Mouse (Mus musculus): ENCODE data around the gene Senp6.
"Not testable (repeated sequence)": the region's sequence is repeated elsewhere in the genome, so short reads cannot be mapped to it uniquely, and the experiment has no call there.

The Senp6 gene

DNA sequence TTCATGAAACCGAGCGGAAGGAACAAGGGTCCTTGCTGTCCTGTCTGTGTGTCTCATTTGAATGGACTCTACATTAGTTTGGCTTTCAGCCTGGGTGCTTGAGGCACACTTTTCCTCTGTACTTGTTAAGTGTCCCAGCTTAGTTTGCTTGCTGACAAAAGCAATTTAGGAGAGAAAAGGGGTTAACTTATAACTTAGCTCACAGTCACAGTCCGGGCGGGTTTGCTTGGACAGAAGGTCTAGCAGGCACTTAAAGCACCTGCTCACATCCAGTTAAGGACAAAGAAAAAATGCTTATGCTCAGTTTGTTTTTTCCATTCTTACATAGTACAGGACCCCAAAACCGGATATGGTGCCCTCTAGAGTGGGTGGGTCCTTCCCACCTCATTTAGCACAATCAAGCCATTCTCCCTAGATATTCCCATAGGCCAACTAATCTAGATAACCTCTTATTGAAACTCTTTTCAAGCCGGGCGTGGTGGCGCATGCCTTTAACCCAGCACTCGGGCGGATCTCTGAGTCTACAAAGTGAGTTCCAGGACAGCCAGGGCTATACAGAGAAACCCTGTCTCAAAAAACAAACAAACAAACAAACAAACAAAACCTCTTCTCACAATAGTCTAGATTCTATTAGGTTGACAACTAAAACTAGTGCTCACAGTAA, 17.9 kb downstream of the Senp6 start:
- no peak for DNase-seq

- no peak for DNase-seq
Measured at GRCm38 (mm10) chr9:80085665-80086064, 19.0 kb downstream of the Senp6 start.

GRCm38 (mm10) chr9:80086272-80086966, 19.7 kb downstream of the Senp6 start:
- DNase-seq = not testable (repeated sequence)

DNA sequence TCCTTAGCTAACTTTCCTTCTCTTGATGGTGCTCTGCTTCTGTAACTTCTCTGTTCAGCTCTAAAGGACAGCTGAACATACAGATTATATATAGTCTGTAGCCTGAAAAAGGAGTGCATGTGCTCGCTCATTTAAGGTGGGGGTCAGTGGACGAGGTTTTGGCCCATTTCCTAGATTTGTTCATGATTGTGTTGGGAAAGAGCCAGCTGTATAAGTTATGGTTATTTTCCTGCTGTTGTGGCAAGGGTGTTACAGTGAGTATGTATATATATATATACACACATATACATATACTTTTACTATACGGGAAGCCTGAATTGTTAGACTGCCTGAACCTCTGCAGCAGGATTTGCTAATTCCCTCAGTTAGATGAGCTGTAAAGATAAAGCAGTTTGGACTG, 22.7 kb downstream of the Senp6 start:
- no peak for DNase-seq

GRCm38 (mm10) chr9:80096325-80096724, 29.6 kb downstream of the Senp6 start:
- DNase-seq = no peak

DNA sequence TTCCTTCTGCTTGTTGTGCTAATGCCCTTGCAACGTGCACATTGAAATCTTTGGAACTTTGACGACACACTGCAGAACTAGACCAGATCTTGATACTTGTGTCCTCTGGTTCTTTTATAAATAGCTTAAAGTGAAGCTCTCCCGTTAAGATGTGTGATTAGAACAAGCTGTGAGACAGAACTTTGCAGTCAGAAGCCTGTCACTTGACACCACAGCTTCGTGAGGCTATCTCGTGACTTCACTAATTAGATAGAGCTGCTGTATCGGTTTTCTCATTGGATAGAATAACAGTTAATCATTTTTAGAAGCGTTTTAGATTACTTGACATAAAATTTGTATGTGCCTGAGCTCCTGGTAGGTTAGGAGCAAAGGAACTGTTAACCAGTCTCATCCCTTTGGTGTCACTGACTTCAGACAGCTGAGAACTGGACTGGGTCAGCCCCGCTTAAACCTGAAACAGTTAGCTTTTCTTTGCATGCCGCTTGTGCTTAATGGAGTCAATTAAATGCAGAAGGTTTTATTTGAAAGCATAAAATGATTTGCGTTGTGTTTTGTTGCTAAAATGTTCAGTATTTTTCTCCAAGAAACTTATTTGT, 79.4 kb downstream of the Senp6 start:
- no peak for DNase-seq

DNA sequence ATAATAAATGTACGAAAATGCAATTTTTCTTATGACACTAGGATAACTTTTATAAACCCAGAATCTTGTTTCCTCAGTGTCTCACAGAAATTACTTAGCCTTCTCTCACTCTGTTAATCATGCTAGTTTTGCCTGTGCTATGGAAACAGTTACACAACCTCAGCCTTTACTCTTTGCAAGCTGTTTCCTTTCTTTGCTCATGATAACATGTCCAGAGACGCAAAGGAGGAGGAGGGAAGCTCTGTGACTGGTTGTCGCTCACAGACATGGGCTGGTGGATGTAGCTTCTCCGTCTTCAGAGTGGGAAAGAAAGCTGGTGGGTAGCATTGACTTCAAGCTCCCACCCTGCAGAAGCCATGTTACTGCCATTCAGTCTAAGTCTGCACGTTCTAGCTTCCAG, 82.9 kb downstream of the Senp6 start:
- DNase-seq = no peak

DNA sequence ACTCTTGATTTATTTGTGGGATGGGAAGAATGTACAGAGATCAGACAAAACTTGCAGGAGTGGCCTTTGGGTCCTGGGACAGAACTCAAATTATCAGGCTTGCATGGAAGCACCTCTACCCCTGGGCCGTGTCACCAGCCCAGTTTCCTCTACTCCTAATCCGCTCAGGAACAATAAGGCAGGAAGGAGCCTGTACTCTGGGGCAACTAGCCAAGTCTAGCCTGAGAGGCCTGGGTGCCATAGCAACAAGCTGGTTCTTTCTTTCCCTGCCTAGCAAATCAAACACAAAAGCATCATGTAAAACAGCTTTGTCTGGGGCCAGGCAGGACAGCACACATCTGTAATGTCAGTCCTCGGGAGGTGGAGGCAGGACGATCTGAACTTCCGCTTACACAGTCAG, 88.6 kb downstream of the Senp6 start:
- DNase-seq = peak; percentile 60 to 67

GRCm38 (mm10) chr9:80156780-80157179, 90.1 kb downstream of the Senp6 start:
- DNase-seq = no peak

DNA sequence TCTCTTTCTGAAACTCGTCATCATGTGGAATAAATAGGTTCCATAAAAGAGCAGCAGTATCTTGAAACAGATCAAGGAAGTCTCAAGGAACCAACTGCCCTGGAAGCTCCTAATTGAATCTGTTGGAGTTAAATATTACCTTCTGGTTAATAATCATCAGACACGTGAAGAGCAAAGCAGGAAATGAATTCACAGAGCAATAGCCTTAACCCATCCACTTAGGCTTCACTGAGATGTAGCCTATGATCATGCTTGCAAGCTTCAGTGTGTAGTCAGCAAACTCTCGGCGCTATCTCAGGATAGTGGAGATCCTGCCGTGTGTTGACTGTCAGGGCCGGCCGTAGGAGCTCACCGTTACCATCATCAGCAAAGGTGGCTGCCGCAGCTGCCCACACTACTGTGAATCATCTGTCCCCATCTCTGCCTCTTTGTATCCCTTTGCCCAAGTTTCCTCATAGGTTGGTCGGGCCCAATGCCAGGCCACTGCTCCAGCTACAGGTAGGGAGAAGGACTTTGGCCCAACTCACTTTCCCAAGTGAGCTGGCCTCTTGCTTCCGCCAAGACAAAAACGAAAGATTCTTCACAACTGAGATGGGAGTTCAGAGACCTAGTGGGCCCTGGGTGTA, 91.2 kb downstream of the Senp6 start:
- no peak for DNase-seq

- DNase-seq = no peak
Measured at GRCm38 (mm10) chr9:80158937-80159336, 92.2 kb downstream of the Senp6 start.

- no peak for DNase-seq
Measured at GRCm38 (mm10) chr9:80161451-80161850, 94.7 kb downstream of the Senp6 start.

DNA sequence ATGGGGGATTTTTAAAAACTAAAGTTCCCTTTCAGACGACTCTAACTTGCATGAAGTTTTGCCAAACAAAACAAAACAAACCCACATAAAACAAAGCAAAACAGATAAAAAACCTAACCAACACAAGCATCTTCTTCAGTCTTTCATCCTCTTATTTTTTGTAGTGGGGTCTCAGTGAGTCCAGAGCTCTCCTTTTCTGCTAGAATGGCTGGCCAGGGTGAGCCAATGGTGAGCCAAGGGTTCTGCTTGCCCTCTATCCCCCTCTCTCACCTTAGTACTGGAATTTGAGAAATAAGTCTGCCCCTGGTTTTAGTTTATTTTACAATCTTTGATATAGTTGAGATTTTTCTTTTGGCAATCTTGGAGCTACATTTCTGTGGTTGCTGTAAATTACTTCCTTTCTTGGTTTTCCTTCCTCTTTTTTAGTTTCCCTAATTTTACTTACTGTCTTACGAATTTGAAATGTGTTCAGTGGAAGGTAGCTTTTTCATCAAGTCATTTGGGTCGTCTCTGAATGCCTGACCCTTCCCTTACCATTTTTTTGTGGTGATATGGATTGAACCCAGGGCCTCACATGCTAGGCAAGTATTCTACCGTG, 96.5 kb downstream of the Senp6 start:
- no peak for DNase-seq

DNA sequence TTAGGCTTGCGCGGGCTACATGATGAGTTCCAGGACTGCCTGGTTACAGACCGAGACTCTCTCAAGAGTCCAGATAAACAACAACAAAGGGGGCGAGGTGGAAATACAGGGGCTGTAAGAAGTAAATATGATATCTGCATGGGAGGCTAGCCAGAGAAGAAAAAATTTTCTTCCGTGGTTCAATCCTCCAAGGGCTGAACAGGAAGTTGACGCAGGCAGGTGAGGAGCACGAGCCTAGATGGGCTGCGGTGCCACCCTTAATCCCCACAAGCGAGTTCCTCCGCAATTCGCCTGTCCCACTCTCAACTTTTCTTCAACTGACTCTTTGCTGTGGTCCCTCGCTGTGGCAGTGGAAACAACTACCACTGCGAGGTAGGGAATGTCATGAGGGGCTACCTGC, 97.5 kb downstream of the Senp6 start:
- DNase-seq = peak in 1 of 2 experiments; percentile 19

DNA sequence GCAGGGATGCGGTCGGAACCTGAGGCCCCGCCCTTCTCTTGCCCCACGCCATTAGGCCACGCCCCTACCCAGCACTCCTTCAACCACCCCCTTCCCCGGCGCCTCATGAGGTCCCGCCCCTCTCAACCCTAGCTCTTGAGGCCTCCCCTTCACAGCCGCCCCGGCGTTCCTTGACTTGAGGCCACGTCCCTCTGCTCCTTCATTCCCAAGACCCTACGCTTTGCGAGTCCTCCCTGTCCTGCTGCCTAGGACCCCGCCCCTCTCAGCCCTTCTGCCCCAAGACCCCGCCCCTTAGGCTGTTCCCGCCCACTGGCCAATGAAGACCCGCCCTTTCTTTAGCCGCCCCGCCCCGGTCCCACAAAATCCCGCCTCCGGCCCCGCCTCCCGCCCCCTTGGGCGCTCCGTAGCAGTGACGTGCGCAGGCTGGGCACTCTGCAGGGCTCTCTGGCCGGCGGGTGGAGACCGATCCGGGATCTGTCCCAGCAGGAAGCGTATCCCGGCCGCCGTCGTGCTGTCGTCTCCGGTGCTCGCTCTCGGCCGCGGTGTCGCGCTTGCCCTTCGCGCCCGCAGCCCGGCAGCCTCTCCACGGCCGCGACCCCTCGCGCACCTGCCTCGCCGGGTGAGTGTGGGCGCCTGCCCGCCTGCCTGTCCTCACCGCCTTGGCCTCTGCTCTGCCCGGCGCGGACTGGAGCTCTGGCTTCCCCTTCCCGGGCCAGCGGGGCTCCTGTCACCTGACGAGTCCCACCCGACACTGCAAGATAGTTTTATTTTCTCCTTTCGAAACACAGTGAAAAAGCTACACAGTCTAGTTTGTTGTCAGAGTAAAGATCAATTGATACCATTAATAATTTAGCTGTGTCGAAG, 98.1 kb downstream of the Senp6 start, which contains the start of gene Myo6:
Myo6 (plus strand) TSS at position 421 of the 864 bp plus-strand sequence.
- DNase-seq = peak; percentile 95 to 96

- DNase-seq = no peak
Measured at GRCm38 (mm10) chr9:80165690-80166089, 99.0 kb downstream of the Senp6 start.

DNA sequence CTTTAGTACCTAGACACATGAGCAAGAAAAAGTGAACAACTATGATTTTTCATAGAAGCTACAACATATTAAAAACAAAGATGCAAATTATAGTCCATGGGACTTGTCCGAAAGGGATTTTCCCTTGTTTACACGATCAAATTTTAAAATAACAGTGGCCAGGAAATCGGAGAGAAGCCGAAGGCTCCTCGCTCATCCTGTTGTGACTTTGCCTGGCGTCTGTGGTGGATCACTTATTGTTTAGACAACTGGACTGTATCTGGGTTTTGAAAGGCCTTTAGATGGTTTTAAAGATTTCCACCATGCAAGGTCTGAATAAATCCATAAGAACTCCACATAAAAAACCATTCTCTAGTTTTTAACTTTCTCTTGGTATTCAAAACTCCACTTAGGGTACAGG, 99.7 kb downstream of the Senp6 start:
- peak in 1 of 2 experiments; percentile 42 for DNase-seq

DNA sequence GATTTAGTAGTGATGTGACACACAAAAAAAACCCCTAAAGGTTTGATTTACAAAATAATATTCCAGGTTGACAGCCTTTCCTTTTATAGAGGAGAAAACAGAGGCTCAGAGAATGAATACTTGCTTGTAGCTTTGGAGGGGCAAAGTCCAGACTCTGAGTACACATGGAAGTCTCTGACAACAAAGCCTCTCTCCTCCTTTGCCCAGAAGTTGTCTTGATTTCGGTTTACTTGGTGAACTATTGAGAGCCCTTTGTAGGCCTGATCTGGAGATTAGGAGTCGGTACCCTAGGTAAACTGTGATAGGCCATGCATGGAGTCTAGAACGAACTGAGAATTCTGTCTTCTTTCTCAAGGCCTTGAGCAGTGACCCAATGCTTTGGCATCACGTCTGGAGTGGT, 100.4 kb downstream of the Senp6 start:
- no peak for DNase-seq

GRCm38 (mm10) chr9:80169551-80169950, 102.8 kb downstream of the Senp6 start:
- DNase-seq = no peak

- no peak for DNase-seq
Measured at GRCm38 (mm10) chr9:80171241-80171640, 104.5 kb downstream of the Senp6 start.

DNA sequence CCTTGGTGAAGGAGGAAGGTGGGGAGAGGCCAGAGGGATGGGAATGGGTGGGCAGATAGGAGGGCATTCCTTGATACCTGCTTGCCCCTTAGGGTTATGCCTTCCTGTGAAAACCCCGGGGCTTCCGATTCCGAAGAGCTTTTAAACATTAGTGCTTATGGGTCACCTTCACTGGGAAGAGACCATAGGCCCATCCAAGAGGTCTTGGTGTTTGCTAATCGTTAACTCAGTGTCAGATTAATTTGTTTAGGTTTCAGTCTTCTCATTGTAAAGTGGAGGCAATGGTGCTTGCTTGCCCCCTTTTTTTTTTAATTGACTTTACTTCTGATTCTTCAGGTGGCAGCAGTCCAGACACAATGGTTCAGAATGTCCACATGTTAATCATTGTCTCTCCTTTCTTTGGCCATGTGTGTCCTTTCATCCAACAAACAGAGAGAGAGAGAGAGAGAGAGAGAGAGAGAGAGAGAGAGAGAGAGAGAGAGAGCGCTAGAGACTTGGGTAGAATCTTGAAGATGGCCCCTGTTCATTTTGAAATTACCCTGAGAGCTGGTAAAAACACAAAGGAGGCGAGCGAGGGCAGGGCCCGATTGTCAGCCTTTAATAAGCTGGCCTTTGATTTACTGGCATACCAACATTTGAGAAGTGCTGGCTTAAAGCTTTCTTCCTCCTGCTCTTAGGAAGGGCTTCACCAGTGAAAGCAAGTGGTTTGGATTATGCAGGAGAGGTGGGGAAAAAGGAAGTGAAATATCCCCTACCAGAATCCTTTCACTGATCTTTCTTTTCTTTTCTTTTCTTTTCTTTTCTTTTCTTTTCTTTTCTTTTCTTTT, 105.9 kb downstream of the Senp6 start:
- no peak for DNase-seq

Data from lung, postnatal 4 days (tissue).